Comparison of ENCODE assay signal across 11 mouse cellular contexts in the genomic region with DNA sequence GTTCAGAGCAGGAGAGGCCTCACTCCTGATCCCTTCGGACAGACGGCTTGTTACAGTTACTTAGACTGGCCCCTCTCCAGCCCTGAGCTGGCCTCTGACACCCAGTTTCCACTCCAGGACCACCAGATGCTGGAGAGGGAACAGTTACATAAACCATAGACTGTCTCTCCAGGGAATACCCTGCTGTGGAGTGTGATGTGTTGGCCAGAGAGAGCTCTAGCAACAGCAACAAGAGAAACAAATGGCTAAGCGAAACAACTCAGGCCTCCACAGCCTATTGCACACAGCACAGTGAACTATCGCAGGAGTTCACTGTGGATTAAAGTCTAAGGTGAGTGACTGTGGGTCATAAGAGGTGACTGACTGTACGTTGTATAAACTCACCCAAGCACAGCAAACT. TPM values are rescaled to one million over a fixed set of nuclear protein-coding genes. Genes with fewer than 3 reads are reported as not detected.
DNase-seq lines count a peak whose midpoint lies in the region; ATAC-seq lines count a peak whose summit lies in the region.
"Had no signal": no experiment of that assay in that cellular context is flagged by ENCODE, and none has a peak within 500 bp of the region (broad histone marks: within the 10 kb centered on the region; RNA-seq: fewer than 3 reads in every experiment).

No protein-coding gene starts in this region.

- peak; percentile 78 for DNase-seq in kidney, adult 11 months
- peak; percentile 72 for DNase-seq in kidney, postnatal 10 days
- DNase-seq in skeletal muscle tissue, adult 2 months (ENCODE audit: low read depth, low spot score): peak; percentile 90
- DNase-seq in layer of hippocampus, adult 8-10 months (ENCODE audit: low spot score in 2 of 2): no peak
- DNase-seq in left cerebral cortex, adult 9 months (ENCODE audit: low spot score in 2 of 2): no peak
- DNase-seq: cerebellum, adult 18-20 months had no signal

- peaks cover 11% of the 10 kb centered on the region for H3K4me1 ChIP-seq in kidney, embryonic 14.5 days (ENCODE audit: control insufficient read depth, insufficient read depth, low read length)
- H3K4me1 ChIP-seq in heart, embryonic 12.5 days (replicated peaks): peaks cover 17% of the 10 kb centered on the region
- H3K4me1 ChIP-seq in forebrain, embryonic 16.5 days (replicated peaks; ENCODE audit: control insufficient read depth, insufficient read depth, low read length): no peaks in the 10 kb centered on the region

- no peak overlapping the region for H3K27ac ChIP-seq in kidney, embryonic 14.5 days (ENCODE audit: low read depth, low read length)
- no peak overlapping the region for H3K27ac ChIP-seq in heart, embryonic 12.5 days (ENCODE audit: poor library complexity, severe bottlenecking)
- H3K27ac ChIP-seq in forebrain, embryonic 16.5 days (ENCODE audit: low read length): no peak overlapping the region
- H3K27ac ChIP-seq: heart, embryonic 15.5 days had no signal

- no peak for ATAC-seq in kidney, embryonic 14.5 days (ENCODE audit: low FRiP score, low TSS enrichment)
- ATAC-seq in heart, embryonic 12.5 days (ENCODE audit: insufficient number of reproducible peaks, low FRiP score): no peak
- ATAC-seq in forebrain, embryonic 16.5 days: no peak

- H3K27me3 ChIP-seq in kidney, embryonic 14.5 days (ENCODE audit: control insufficient read depth, insufficient read depth, low read length): 0 out of 2 replicates have a peak, but pooled peaks cover 3% of the 10 kb centered on the region
- H3K27me3 ChIP-seq in heart, embryonic 12.5 days (replicated peaks): peaks cover 27% of the 10 kb centered on the region
- H3K27me3 ChIP-seq in forebrain, embryonic 16.5 days (replicated peaks; ENCODE audit: control insufficient read depth, insufficient read depth, low read length): peaks cover 4% of the 10 kb centered on the region; the same call in 1 of the 2 replicates

- H3K36me3 ChIP-seq in kidney, embryonic 14.5 days (ENCODE audit: control insufficient read depth, insufficient read depth, low read length): no peaks in the 10 kb centered on the region
- no peaks in the 10 kb centered on the region for H3K36me3 ChIP-seq in heart, embryonic 12.5 days
- H3K36me3 ChIP-seq in forebrain, embryonic 16.5 days (ENCODE audit: control insufficient read depth, insufficient read depth): no peaks in the 10 kb centered on the region
- H3K36me3 ChIP-seq: heart, embryonic 15.5 days had no signal

- H3K4me3 ChIP-seq in kidney, embryonic 14.5 days (ENCODE audit: low read length): no peak overlapping the region
- no peak overlapping the region for H3K4me3 ChIP-seq in heart, embryonic 12.5 days
- H3K4me3 ChIP-seq in forebrain, embryonic 16.5 days (replicated peaks; ENCODE audit: low read length): no peak overlapping the region

- WGBS in kidney, embryonic 14.5 days: 42% methylated on average over 5 of the region's 5 CpGs
- 60% methylated on average over 5 of the region's 5 CpGs for WGBS in heart, embryonic 12.5 days
- 76% methylated on average over 5 of the region's 5 CpGs for WGBS in forebrain, embryonic 16.5 days

- no peak overlapping the region for H3K4me2 ChIP-seq in kidney, embryonic 14.5 days (replicated peaks; ENCODE audit: low read depth, low read length)
- H3K4me2 ChIP-seq in heart, embryonic 12.5 days: peak overlapping the region; percentile 24; the same call in 1 of the 2 replicates
- H3K4me2 ChIP-seq in forebrain, embryonic 16.5 days (ENCODE audit: low read length): no peak overlapping the region

- H3K9ac ChIP-seq in kidney, embryonic 14.5 days (ENCODE audit: low read depth, low read length): no peak overlapping the region
- no peak overlapping the region for H3K9ac ChIP-seq in heart, embryonic 12.5 days
- no peak overlapping the region for H3K9ac ChIP-seq in forebrain, embryonic 16.5 days (replicated peaks; ENCODE audit: low read depth, low read length)
- H3K9ac ChIP-seq: heart, embryonic 15.5 days had no signal

- no peaks in the 10 kb centered on the region for H3K9me3 ChIP-seq in kidney, embryonic 14.5 days (ENCODE audit: control insufficient read depth, low read length)
- H3K9me3 ChIP-seq in heart, embryonic 12.5 days (replicated peaks): peaks cover 8% of the 10 kb centered on the region; the same call in 1 of the 2 replicates
- H3K9me3 ChIP-seq in forebrain, embryonic 16.5 days (ENCODE audit: control insufficient read depth, low read length): no peaks in the 10 kb centered on the region
- H3K9me3 ChIP-seq: heart, embryonic 15.5 days had no signal

RNA-seq across cellular contexts. Expression of gene Slc1a7, which starts 56.5 kb away (rescaled TPM):
- polyA plus RNA-seq in kidney, embryonic 14.5 days (2014; fragmentation: Nextera tagmentation; extraction: Ambion mirVana): not detected in 2 replicates
- not detected in 2 replicates for polyA plus RNA-seq in heart, embryonic 12.5 days (2016; fragmentation: Nextera tagmentation; extraction: Ambion mirVana)
- total RNA-seq in layer of hippocampus, adult 8-10 months (2022): under 1 TPM in 2 of 4 experiments, not detected in 2; 0.17 to 0.20 TPM
- polyA plus RNA-seq in forebrain, embryonic 16.5 days (2015; fragmentation: Nextera tagmentation; extraction: Ambion mirVana): not detected in 2 replicates
- total RNA-seq: megakaryocyte-erythroid progenitor cell, adult 5-6 weeks had no signal

Comparison
In these comparisons a context has a peak if more than half of its experiments do, and no peak if none do; other contexts are left out.
1. DNase-seq: peak in kidney, adult 11 months (single experiment), kidney, postnatal 10 days (single experiment) and skeletal muscle tissue, adult 2 months (single experiment); none in layer of hippocampus, adult 8-10 months (0 of 2) and left cerebral cortex, adult 9 months (0 of 2).